Mouse (Mus musculus) adrenal gland, postnatal 25 days (tissue): ENCODE data around the gene Gm10488. TPM values are rescaled to one million over a fixed set of nuclear protein-coding genes. Genes with fewer than 3 reads are reported as not detected.
"Not testable (repeated sequence)": the region's sequence is repeated elsewhere in the genome, so short reads cannot be mapped to it uniquely, and the experiment has no call there.

Experiments
- DNase-seq: peaks from one replicate; pipeline ENCODE4 v3.0.0; 2021; ENCODE audit warnings: mixed read lengths
- long read RNA-seq: library from polyadenylated mRNA; stranded (forward); transcript quantifications from one replicate; pipeline ENCODE4 v2.0.0, GENCODE M21; 2021
- microRNA-seq, 2 experiments: library from miRNA; unstranded; fragments of <30 nt; microRNA quantifications; one replicate each; pipeline ENCODE4 v1.2.0; 2021
- total RNA-seq: library from RNA; stranded (reverse); gene quantifications from 2 replicates; pipeline ENCODE4 v1.2.3, GENCODE M21; 2021

Gm10488 gene
- total RNA-seq, result not detected in 2 replicates
- long read RNA-seq, result 0 reads

DNA sequence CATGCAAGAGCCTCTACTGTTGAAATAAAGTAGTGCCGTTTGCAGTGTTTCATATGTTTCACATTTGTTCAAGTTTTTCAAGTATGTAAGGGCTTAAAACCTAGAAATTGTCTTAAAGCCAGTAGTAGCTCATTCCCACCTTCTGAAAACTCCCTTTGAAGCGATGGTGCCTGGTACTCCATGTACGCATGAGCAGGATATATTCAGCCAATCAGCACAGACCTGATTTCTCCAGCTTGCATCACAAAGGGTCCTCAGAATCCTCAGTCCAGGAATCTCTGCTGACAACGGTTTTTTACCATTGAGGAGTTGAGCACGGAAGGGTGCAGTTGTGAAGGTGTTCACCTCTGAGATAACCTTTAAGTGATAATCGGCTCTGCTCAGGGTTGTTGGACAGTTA lies at the start of gene Gm10488:
Gm10488 (plus strand) TSS at position 301 of the 400 bp plus-strand sequence.
- DNase-seq, result not testable (repeated sequence)

Small RNA genes within 50 kb of the gene (microRNA-seq; reads per million reads assigned to microRNA genes)
- 0 reads per million in 2 experiments for gene Gm44298
